Mouse (Mus musculus) lung, embryonic 15.5 days (tissue): Measurements from ENCODE around the gene Crat. TPM values are rescaled to one million over a fixed set of nuclear protein-coding genes. Genes with fewer than 3 reads are reported as not detected.
"Not testable (repeated sequence)": the region's sequence is repeated elsewhere in the genome, so short reads cannot be mapped to it uniquely, and the experiment has no call there.

Experiments used
- ATAC-seq: fragments of 200-750 bp; cut with Nextera tagmentation; 2 replicates; pipeline ENCODE4 v1.8.0; 2017; ENCODE audit warnings: moderate number of reproducible peaks, borderline replicate concordance; ENCODE audit not compliant: low FRiP score, low TSS enrichment; ENCODE audit errors: extremely low read depth
- H3K27ac ChIP-seq: fragments of 300-500 bp; sonication (generic); 2 replicates; pipeline ENCODE4 v1.5.1; 2015; ENCODE audit warnings: moderate library complexity, mild to moderate bottlenecking, inconsistent platforms
- H3K27me3 ChIP-seq: fragments of 300-500 bp; sonication (generic); 2 replicates; pipeline ENCODE4 v1.6.1; 2015; ENCODE audit warnings: inconsistent platforms
- H3K36me3 ChIP-seq: fragments of 300-500 bp; sonication (generic); 2 replicates; pipeline ENCODE4 v1.6.1; 2015; ENCODE audit warnings: inconsistent platforms
- H3K4me1 ChIP-seq: fragments of 300-500 bp; sonication (generic); 2 replicates; pipeline ENCODE4 v1.6.1; 2015; ENCODE audit warnings: inconsistent platforms
- H3K4me2 ChIP-seq: fragments of 300-500 bp; sonication (generic); 2 replicates; pipeline ENCODE4 v1.6.1; 2015; ENCODE audit warnings: inconsistent platforms, mild to moderate bottlenecking, moderate library complexity
- H3K4me3 ChIP-seq: fragments of 300-500 bp; sonication (generic); 2 replicates; pipeline ENCODE4 v1.5.1; 2015; ENCODE audit warnings: mild to moderate bottlenecking, inconsistent platforms
- H3K9ac ChIP-seq: fragments of 300-500 bp; sonication (generic); 2 replicates; pipeline ENCODE4 v1.6.1; 2015; ENCODE audit warnings: inconsistent platforms
- H3K9me3 ChIP-seq: fragments of 300-500 bp; sonication (generic); 2 replicates; pipeline ENCODE4 v1.6.1; 2016; ENCODE audit warnings: inconsistent platforms
- WGBS: fragments of 180-500 bp; shearing (Covaris S2); methylation state at CpG from one replicate; pipeline ENCODE4 v1.1.7; 2015; 5-methylcytosine and 5-hydroxymethylcytosine counted together
- polyA plus RNA-seq: library from polyadenylated mRNA; unstranded; fragments of >200 nt; fragmentation: Nextera tagmentation; extraction: Ambion mirVana; gene quantifications from 2 replicates; pipeline ENCODE4 v1.2.1, GENCODE M21; 2015

The Crat gene
- polyA plus RNA-seq, 1 experiment from 2014 or later, result 32.0 TPM

GRCm38 (mm10) chr2:30439631-30440030, 24.0 kb upstream of the Crat start:
- peak overlapping the region; percentile 99 for H3K27ac ChIP-seq
- H3K36me3 ChIP-seq, result peaks cover 42% of the 10 kb centered on the region
- no peak overlapping the region for H3K4me2 ChIP-seq
- H3K9me3 ChIP-seq, result no peaks in the 10 kb centered on the region
- H3K9ac ChIP-seq, result no peak overlapping the region
- WGBS, result 85% methylated on average over 6 of the region's 6 CpGs
- peaks cover 55% of the 10 kb centered on the region for H3K4me1 ChIP-seq
- H3K4me3 ChIP-seq, result no peak overlapping the region
- H3K27me3 ChIP-seq, result no peaks in the 10 kb centered on the region
- no peak for ATAC-seq

GRCm38 (mm10) chr2:30437791-30438190, 22.2 kb upstream of the Crat start:
- Histone ChIP-seq H3K4me2 (no peak overlapping the region), H3K36me3 (peaks cover 49% of the 10 kb centered on the region), H3K4me3 (no peak overlapping the region), H3K9me3 (no peaks in the 10 kb centered on the region), H3K9ac (no peak overlapping the region), H3K4me1 (peaks cover 37% of the 10 kb centered on the region), H3K27me3 (no peaks in the 10 kb centered on the region), H3K27ac (no peak overlapping the region)
- 86% methylated on average over 4 of the region's 4 CpGs for WGBS
- ATAC-seq, result no peak

GRCm38 (mm10) chr2:30436809-30437208, 21.2 kb upstream of the Crat start:
- WGBS, result 74% methylated on average over 4 of the region's 4 CpGs
- Histone ChIP-seq H3K4me3 (no peak overlapping the region), H3K4me2 (no peak overlapping the region), H3K4me1 (peaks cover 27% of the 10 kb centered on the region), H3K9me3 (no peaks in the 10 kb centered on the region), H3K9ac (no peak overlapping the region), H3K27me3 (no peaks in the 10 kb centered on the region), H3K27ac (no peak overlapping the region), H3K36me3 (peaks cover 58% of the 10 kb centered on the region)
- ATAC-seq, result no peak

GRCm38 (mm10) chr2:30436156-30436545, 20.5 kb upstream of the Crat start:
- peaks cover 65% of the 10 kb centered on the region for H3K36me3 ChIP-seq
- WGBS, result 77% methylated on average over 5 of the region's 5 CpGs
- H3K9ac ChIP-seq, result no peak overlapping the region
- H3K4me3 ChIP-seq, result no peak overlapping the region
- no peaks in the 10 kb centered on the region for H3K27me3 ChIP-seq
- no peak overlapping the region for H3K4me2 ChIP-seq
- H3K9me3 ChIP-seq, result no peaks in the 10 kb centered on the region
- no peak for ATAC-seq
- peaks cover 23% of the 10 kb centered on the region for H3K4me1 ChIP-seq
- H3K27ac ChIP-seq, result no peak overlapping the region

- WGBS, result 56% methylated on average over 5 of the region's 5 CpGs
- peaks cover 71% of the 10 kb centered on the region for H3K36me3 ChIP-seq
Observed at GRCm38 (mm10) chr2:30435326-30436155, 19.9 kb upstream of the Crat start.

GRCm38 (mm10) chr2:30429156-30429555, 13.5 kb upstream of the Crat start:
- Histone ChIP-seq H3K9me3 (no peaks in the 10 kb centered on the region), H3K27ac (no peak overlapping the region), H3K4me3 (no peak overlapping the region), H3K36me3 (peaks cover 76% of the 10 kb centered on the region), H3K4me1 (no peaks in the 10 kb centered on the region), H3K9ac (no peak overlapping the region), H3K4me2 (no peak overlapping the region), H3K27me3 (no peaks in the 10 kb centered on the region)
- no peak for ATAC-seq

More at GRCm38 (mm10) chr2:30435326-30436155, 19.9 kb upstream of the Crat start:
- peak; percentile 66; the same call in 1 of the 2 replicates for ATAC-seq
- Histone ChIP-seq H3K27me3 (no peaks in the 10 kb centered on the region), H3K9ac (no peak overlapping the region), H3K4me2 (no peak overlapping the region), H3K4me1 (peaks cover 17% of the 10 kb centered on the region), H3K9me3 (no peaks in the 10 kb centered on the region), H3K27ac (no peak overlapping the region), H3K4me3 (no peak overlapping the region)

- H3K4me1 ChIP-seq, result peaks cover 26% of the 10 kb centered on the region
- peaks cover 6% of the 10 kb centered on the region for H3K36me3 ChIP-seq
- no peak overlapping the region for H3K4me2 ChIP-seq
- H3K9me3 ChIP-seq, result no peaks in the 10 kb centered on the region
- no peak overlapping the region for H3K9ac ChIP-seq
- 72% methylated on average over 4 of the region's 4 CpGs for WGBS
- no peak overlapping the region for H3K27ac ChIP-seq
- H3K4me3 ChIP-seq, result no peak overlapping the region
- H3K27me3 ChIP-seq, result no peaks in the 10 kb centered on the region
- no peak for ATAC-seq
Observed at GRCm38 (mm10) chr2:30421432-30421831, 5.8 kb upstream of the Crat start.

- no peak for ATAC-seq
- Histone ChIP-seq H3K4me3 (no peak overlapping the region), H3K27me3 (no peaks in the 10 kb centered on the region), H3K4me2 (peak overlapping the region; percentile 14; the same call in 1 of the 2 replicates), H3K27ac (peak overlapping the region; percentile 52), H3K4me1 (peaks cover 37% of the 10 kb centered on the region), H3K36me3 (peaks cover 3% of the 10 kb centered on the region; the same call in 1 of the 2 replicates), H3K9me3 (no peaks in the 10 kb centered on the region), H3K9ac (0 out of 2 replicates have a peak overlapping the region, but pooled peaks have one; percentile 32)
- WGBS, result 28% methylated on average over 10 of the region's 10 CpGs
Observed at GRCm38 (mm10) chr2:30419112-30419511, 3.5 kb upstream of the Crat start.

GRCm38 (mm10) chr2:30418259-30418658, 2.6 kb upstream of the Crat start:
- no peak overlapping the region for H3K27ac ChIP-seq

GRCm38 (mm10) chr2:30417595-30418165, 2.1 kb upstream of the Crat start:
- no peak for ATAC-seq
- peak overlapping the region; percentile 82 for H3K4me2 ChIP-seq
- peaks cover 2% of the 10 kb centered on the region; the same call in 1 of the 2 replicates for H3K36me3 ChIP-seq
- peaks cover 40% of the 10 kb centered on the region for H3K4me1 ChIP-seq
- H3K9me3 ChIP-seq, result no peaks in the 10 kb centered on the region
- H3K4me3 ChIP-seq, result peak overlapping the region; percentile 9; the same call in 1 of the 2 replicates
- H3K27me3 ChIP-seq, result no peaks in the 10 kb centered on the region
- no peak overlapping the region for H3K27ac ChIP-seq
- no peak overlapping the region for H3K9ac ChIP-seq
- WGBS, result 60% methylated on average over 5 of the region's 5 CpGs

More at GRCm38 (mm10) chr2:30418259-30418658, 2.6 kb upstream of the Crat start:
- ATAC-seq, result no peak
- no peaks in the 10 kb centered on the region for H3K27me3 ChIP-seq
- H3K4me3 ChIP-seq, result no peak overlapping the region
- H3K9ac ChIP-seq, result peak overlapping the region; percentile 3
- 0 out of 2 replicates have a peak overlapping the region, but pooled peaks have one; percentile 82 for H3K4me2 ChIP-seq
- H3K36me3 ChIP-seq, result peaks cover 3% of the 10 kb centered on the region; the same call in 1 of the 2 replicates
- no peaks in the 10 kb centered on the region for H3K9me3 ChIP-seq
- H3K4me1 ChIP-seq, result peaks cover 40% of the 10 kb centered on the region
- 55% methylated on average over 6 of the region's 6 CpGs for WGBS

- not testable (repeated sequence) for H3K9me3 ChIP-seq, H3K27me3 ChIP-seq, ATAC-seq, H3K36me3 ChIP-seq
- H3K4me3 ChIP-seq, result peak overlapping the region; percentile 87
- H3K4me2 ChIP-seq, result peak overlapping the region; percentile 82
- H3K9ac ChIP-seq, result peak overlapping the region; percentile 95; the same call in 1 of the 2 replicates
- H3K4me1 ChIP-seq, result peaks cover 40% of the 10 kb centered on the region
- WGBS, result 71% methylated on average over 6 of the region's 6 CpGs
- H3K27ac ChIP-seq, result peak overlapping the region; percentile 98; the same call in 1 of the 2 replicates
Observed at GRCm38 (mm10) chr2:30417154-30417553, 1.5 kb upstream of the Crat start.

GRCm38 (mm10) chr2:30416649-30416965, 994 bp upstream of the Crat start:
- H3K27me3 ChIP-seq, result no peaks in the 10 kb centered on the region
- H3K4me2 ChIP-seq, result peak overlapping the region; percentile 82
- WGBS, result 0% methylated on average over 7 of the region's 7 CpGs
- peaks cover 4% of the 10 kb centered on the region; the same call in 1 of the 2 replicates for H3K36me3 ChIP-seq
- ATAC-seq, result no peak
- H3K4me1 ChIP-seq, result peaks cover 40% of the 10 kb centered on the region
- peak overlapping the region; percentile 98 for H3K27ac ChIP-seq
- peak overlapping the region; percentile 87 for H3K4me3 ChIP-seq
- peak overlapping the region; percentile 95 for H3K9ac ChIP-seq
- H3K9me3 ChIP-seq, result no peaks in the 10 kb centered on the region
